Mouse (Mus musculus): Measurements from ENCODE around the gene Hoxd3. TPM values are rescaled to one million over a fixed set of nuclear protein-coding genes. Genes with fewer than 3 reads are reported as not detected.
A peak's percentile ranks its signal among the peaks of the same experiment; 100 is the strongest.

The Hoxd3 gene
- total RNA-seq, 1 experiment, result 0.40 TPM

DNA sequence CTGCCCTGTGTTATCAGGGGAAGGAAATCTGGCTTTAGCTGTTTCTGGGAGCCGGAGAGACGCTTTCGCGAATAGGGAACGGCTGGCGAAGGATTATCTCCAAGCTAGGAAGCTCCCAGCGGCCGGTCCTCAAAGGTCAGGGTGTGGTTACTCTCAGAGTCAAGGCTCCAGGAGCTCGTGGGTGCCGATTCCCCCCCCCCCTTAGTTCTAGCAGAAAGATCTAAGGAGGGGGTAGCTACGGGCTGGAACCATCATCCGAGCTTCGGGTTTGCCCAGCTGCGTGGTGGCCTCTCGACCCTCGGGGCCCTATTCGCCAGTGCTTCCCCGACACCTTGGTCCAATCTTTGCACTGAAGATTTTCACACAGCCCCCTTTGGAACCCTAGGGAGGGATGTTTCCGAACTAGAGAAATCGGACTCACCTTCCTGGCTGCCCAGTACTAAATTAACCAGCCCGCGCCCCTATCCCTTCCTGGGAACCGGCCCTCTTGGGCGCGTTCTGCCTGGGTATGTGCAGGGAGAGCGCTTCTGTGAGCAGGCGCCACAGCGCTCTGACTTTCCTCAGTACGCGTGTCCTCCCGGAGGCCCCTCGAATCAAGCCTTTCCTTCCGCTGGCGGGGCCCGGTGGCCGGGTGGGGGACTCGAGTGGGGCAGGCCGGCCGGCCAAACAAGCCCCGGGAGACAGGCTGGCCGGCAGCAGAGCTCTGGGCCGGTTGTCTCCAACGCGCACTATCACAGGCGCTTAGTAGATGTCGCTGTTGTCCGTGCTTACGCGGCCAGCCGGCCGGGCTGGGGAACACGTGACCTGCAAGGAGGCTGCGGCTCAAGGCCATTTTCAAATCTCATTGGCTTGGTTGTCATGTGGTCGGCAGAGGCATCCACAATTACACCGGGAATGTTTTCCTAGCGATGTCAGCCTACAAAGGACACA, 20.4 kb upstream of the Hoxd3 start, which contains the start of gene Hoxd10:
TSS of gene Hoxd10 (plus strand) at position 903 of the 930 bp plus-strand sequence.
- in situ Hi-C loops (cut with MboI; ENCODE audit: low sequenced_read_pairs in 2 of 2, unreplicated experiment in 2 of 2), result loop anchor here in 1 of 2 experiments (5.0 to 25.0 kb wide), 2 partner anchors 46 to 896 kb away; no protein-coding TSS in a partner anchor
- no peak for DNase-seq (ENCODE audit: low read depth, low spot score)
- Histone ChIP-seq H3K9ac (ENCODE audit: insufficient read depth, low read depth, low read length, poor library complexity, severe bottlenecking) (no peak within 1 kb of the TSS), H3K4me3 (ENCODE audit: insufficient read depth in 1 of 2, low read depth in 1 of 2, low read length in 2 of 2, poor library complexity in 1 of 2, severe bottlenecking in 1 of 2) (peak within 1 kb of the TSS; percentile 39 to 52; a peak in 3 of 4 replicates), H3K36me3 (ENCODE audit: control insufficient read depth, insufficient read depth, low read length, poor library complexity, severe bottlenecking) (no peaks in the 10 kb centered on the region), H3K4me1 (ENCODE audit: control insufficient read depth in 2 of 2, insufficient read depth in 2 of 2, low read length in 2 of 2, poor library complexity in 1 of 2) (peaks cover 0 to 1% of the 10 kb centered on the region in 2 experiments; a peak in 1 of 4 replicates), H3K9me3 (ENCODE audit: control insufficient read depth, insufficient read depth, low read depth, low read length) (no peaks in the 10 kb centered on the region), H3K27ac (ENCODE audit: insufficient read depth, low read depth, low read length, poor library complexity, severe bottlenecking) (no peak within 1 kb of the TSS)
- TF ChIP-seq CHD2 (IDR thresholded peaks at IDR 0.05; ENCODE audit: low read depth, low read length) (no peak), ZC3H11A (IDR thresholded peaks at IDR 0.05; ENCODE audit: borderline replicate concordance, low read depth, low read length) (no peak), MAFK (IDR thresholded peaks at IDR 0.05; ENCODE audit: insufficient read depth, low read depth, low read length) (no peak), HCFC1 (IDR thresholded peaks at IDR 0.05; ENCODE audit: borderline replicate concordance, insufficient read depth, low read length) (no peak), ZNF384 (IDR thresholded peaks at IDR 0.05; ENCODE audit: low read depth, low read length) (no peak)

DNA sequence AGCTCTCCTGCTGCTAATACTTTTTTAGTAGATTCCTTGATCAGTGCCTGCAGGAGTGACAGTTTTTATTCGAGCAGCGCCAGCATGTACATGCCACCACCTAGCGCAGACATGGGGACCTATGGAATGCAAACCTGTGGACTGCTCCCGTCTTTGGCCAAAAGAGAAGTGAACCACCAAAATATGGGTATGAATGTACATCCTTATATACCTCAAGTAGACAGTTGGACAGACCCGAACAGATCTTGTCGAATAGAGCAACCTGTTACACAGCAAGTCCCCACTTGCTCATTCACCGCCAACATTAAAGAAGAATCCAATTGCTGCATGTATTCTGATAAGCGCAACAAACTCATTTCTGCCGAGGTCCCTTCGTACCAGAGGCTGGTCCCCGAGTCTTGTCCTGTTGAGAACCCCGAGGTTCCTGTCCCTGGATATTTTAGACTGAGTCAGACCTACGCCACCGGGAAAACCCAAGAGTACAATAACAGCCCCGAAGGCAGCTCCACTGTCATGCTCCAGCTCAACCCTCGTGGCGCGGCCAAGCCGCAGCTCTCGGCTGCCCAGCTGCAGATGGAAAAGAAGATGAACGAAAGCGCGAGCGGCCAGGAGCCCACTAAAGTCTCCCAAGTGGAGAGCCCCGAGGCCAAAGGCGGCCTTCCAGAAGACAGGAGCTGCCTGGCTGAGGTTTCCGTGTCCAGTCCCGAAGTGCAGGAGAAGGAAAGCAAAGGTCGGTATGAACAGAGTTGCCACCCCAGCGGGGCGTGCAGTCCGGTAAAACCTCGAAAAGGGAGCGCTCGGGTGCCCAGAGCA, 19.5 kb upstream of the Hoxd3 start:
- no peak for DNase-seq (ENCODE audit: low read depth, low spot score)
- Histone ChIP-seq H3K27ac (ENCODE audit: insufficient read depth, low read depth, low read length, poor library complexity, severe bottlenecking) (no peak overlapping the region), H3K9ac (ENCODE audit: insufficient read depth, low read depth, low read length, poor library complexity, severe bottlenecking) (no peak overlapping the region), H3K9me3 (ENCODE audit: control insufficient read depth, insufficient read depth, low read depth, low read length) (no peaks in the 10 kb centered on the region), H3K4me1 (ENCODE audit: control insufficient read depth in 2 of 2, insufficient read depth in 2 of 2, low read length in 2 of 2, poor library complexity in 1 of 2) (peaks cover 0 to 1% of the 10 kb centered on the region in 2 experiments; a peak in 1 of 4 replicates), H3K4me3 (ENCODE audit: insufficient read depth in 1 of 2, low read depth in 1 of 2, low read length in 2 of 2, poor library complexity in 1 of 2, severe bottlenecking in 1 of 2) (no peak overlapping the region), H3K36me3 (ENCODE audit: control insufficient read depth, insufficient read depth, low read length, poor library complexity, severe bottlenecking) (no peaks in the 10 kb centered on the region)
- TF ChIP-seq ZC3H11A (IDR thresholded peaks at IDR 0.05; ENCODE audit: borderline replicate concordance, low read depth, low read length), result no peak
- no peak for TF ChIP-seq CHD2 (IDR thresholded peaks at IDR 0.05; ENCODE audit: low read depth, low read length)
- TF ChIP-seq ZNF384 (IDR thresholded peaks at IDR 0.05; ENCODE audit: low read depth, low read length), result no peak
- no peak for TF ChIP-seq HCFC1 (IDR thresholded peaks at IDR 0.05; ENCODE audit: borderline replicate concordance, insufficient read depth, low read length)
- TF ChIP-seq MAFK (IDR thresholded peaks at IDR 0.05; ENCODE audit: insufficient read depth, low read depth, low read length), result no peak
- in situ Hi-C loops (cut with MboI; ENCODE audit: low sequenced_read_pairs in 2 of 2, unreplicated experiment in 2 of 2), result loop anchor here in 1 of 2 experiments (5.0 to 25.0 kb wide), 2 partner anchors 45 to 895 kb away; no protein-coding TSS in a partner anchor

DNA sequence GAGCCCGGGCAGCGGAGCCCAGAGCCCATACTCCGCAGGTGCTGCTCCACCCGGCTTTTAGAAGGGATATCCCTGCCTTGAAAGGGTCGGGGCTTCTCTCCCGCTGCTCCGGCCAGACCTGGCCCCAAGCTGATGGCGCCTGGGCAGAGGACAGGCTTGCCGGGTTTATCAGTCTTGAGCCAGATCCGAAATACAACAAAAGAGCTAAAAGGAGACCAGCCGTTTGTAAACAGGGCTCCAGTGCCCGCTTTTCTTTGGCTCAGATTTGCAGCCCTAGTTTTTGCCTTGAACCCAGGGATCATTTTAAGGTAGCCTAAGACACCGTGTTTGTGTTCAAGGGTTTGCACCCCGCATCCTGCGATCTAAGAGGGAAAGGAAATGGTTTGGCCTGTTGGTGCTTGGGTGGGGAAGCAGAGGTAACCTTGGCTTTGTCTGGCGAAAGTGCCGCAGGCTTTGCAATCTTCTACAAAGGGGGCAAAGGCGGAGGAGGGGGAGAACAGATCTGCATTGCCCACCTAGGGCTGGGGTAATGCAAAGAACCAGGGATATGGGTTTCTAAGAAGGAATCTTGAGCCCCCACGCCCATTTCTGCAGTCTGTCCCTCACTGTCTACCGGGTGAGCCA, 18.8 kb upstream of the Hoxd3 start:
- no peaks in the 10 kb centered on the region for H3K36me3 ChIP-seq (ENCODE audit: control insufficient read depth, insufficient read depth, low read length, poor library complexity, severe bottlenecking)
- TF ChIP-seq HCFC1 (IDR thresholded peaks at IDR 0.05; ENCODE audit: borderline replicate concordance, insufficient read depth, low read length), result no peak
- no peak for TF ChIP-seq MAFK (IDR thresholded peaks at IDR 0.05; ENCODE audit: insufficient read depth, low read depth, low read length)
- TF ChIP-seq CHD2 (IDR thresholded peaks at IDR 0.05; ENCODE audit: low read depth, low read length), result no peak
- no peak overlapping the region for H3K9ac ChIP-seq (ENCODE audit: insufficient read depth, low read depth, low read length, poor library complexity, severe bottlenecking)
- in situ Hi-C loops (cut with MboI; ENCODE audit: low sequenced_read_pairs in 2 of 2, unreplicated experiment in 2 of 2), result loop anchor here in 1 of 2 experiments (5.0 to 25.0 kb wide), 2 partner anchors 44 to 894 kb away; no protein-coding TSS in a partner anchor
- H3K27ac ChIP-seq (ENCODE audit: insufficient read depth, low read depth, low read length, poor library complexity, severe bottlenecking), result no peak overlapping the region
- DNase-seq (ENCODE audit: low read depth, low spot score), result no peak
- no peak overlapping the region for H3K4me3 ChIP-seq (ENCODE audit: insufficient read depth in 1 of 2, low read depth in 1 of 2, low read length in 2 of 2, poor library complexity in 1 of 2, severe bottlenecking in 1 of 2)
- H3K9me3 ChIP-seq (ENCODE audit: control insufficient read depth, insufficient read depth, low read depth, low read length), result no peaks in the 10 kb centered on the region
- peaks cover 0 to 1% of the 10 kb centered on the region in 2 experiments; a peak in 1 of 4 replicates for H3K4me1 ChIP-seq (ENCODE audit: control insufficient read depth in 2 of 2, insufficient read depth in 2 of 2, low read length in 2 of 2, poor library complexity in 1 of 2)

DNA sequence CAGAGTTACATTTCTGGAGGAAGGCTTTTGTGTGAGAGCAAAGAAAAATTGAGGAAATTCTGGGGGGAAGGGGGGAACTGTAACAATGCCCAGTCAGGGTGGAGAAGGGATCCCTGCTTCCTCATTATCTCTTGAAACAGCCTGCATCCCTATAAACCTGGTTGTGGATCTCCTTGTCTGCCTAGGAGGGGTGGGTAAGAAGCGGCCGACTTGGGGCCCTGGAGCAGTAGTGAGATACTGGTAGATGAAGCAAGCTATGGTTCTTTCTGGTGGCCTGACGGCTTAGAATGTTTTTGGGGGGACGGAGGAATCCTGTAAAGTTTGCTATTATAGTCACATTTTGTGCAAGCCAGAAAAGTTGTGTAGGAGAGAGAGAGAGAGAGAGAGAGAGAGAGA, 18.3 kb upstream of the Hoxd3 start:
- no peaks in the 10 kb centered on the region for H3K36me3 ChIP-seq (ENCODE audit: control insufficient read depth, insufficient read depth, low read length, poor library complexity, severe bottlenecking)
- no peak overlapping the region for H3K9ac ChIP-seq (ENCODE audit: insufficient read depth, low read depth, low read length, poor library complexity, severe bottlenecking)
- no peaks in the 10 kb centered on the region for H3K9me3 ChIP-seq (ENCODE audit: control insufficient read depth, insufficient read depth, low read depth, low read length)
- H3K4me3 ChIP-seq (ENCODE audit: insufficient read depth in 1 of 2, low read depth in 1 of 2, low read length in 2 of 2, poor library complexity in 1 of 2, severe bottlenecking in 1 of 2), result no peak overlapping the region
- H3K4me1 ChIP-seq (ENCODE audit: control insufficient read depth in 2 of 2, insufficient read depth in 2 of 2, low read length in 2 of 2, poor library complexity in 1 of 2), result peaks cover 0 to 1% of the 10 kb centered on the region in 2 experiments; a peak in 1 of 4 replicates
- DNase-seq (ENCODE audit: low read depth, low spot score), result no peak
- TF ChIP-seq MAFK (IDR thresholded peaks at IDR 0.05; ENCODE audit: insufficient read depth, low read depth, low read length) (no peak), CHD2 (IDR thresholded peaks at IDR 0.05; ENCODE audit: low read depth, low read length) (no peak), ZC3H11A (IDR thresholded peaks at IDR 0.05; ENCODE audit: borderline replicate concordance, low read depth, low read length) (no peak), ZNF384 (IDR thresholded peaks at IDR 0.05; ENCODE audit: low read depth, low read length) (no peak), HCFC1 (IDR thresholded peaks at IDR 0.05; ENCODE audit: borderline replicate concordance, insufficient read depth, low read length) (no peak)
- in situ Hi-C loops (cut with MboI; ENCODE audit: low sequenced_read_pairs in 2 of 2, unreplicated experiment in 2 of 2), result loop anchor here in 1 of 2 experiments (5.0 to 25.0 kb wide), 2 partner anchors 44 to 894 kb away; no protein-coding TSS in a partner anchor
- no peak overlapping the region for H3K27ac ChIP-seq (ENCODE audit: insufficient read depth, low read depth, low read length, poor library complexity, severe bottlenecking)

All from ES-E14 (cell line).